Comparison of ENCODE assay signal across 8 mouse cellular contexts in the genomic region with DNA sequence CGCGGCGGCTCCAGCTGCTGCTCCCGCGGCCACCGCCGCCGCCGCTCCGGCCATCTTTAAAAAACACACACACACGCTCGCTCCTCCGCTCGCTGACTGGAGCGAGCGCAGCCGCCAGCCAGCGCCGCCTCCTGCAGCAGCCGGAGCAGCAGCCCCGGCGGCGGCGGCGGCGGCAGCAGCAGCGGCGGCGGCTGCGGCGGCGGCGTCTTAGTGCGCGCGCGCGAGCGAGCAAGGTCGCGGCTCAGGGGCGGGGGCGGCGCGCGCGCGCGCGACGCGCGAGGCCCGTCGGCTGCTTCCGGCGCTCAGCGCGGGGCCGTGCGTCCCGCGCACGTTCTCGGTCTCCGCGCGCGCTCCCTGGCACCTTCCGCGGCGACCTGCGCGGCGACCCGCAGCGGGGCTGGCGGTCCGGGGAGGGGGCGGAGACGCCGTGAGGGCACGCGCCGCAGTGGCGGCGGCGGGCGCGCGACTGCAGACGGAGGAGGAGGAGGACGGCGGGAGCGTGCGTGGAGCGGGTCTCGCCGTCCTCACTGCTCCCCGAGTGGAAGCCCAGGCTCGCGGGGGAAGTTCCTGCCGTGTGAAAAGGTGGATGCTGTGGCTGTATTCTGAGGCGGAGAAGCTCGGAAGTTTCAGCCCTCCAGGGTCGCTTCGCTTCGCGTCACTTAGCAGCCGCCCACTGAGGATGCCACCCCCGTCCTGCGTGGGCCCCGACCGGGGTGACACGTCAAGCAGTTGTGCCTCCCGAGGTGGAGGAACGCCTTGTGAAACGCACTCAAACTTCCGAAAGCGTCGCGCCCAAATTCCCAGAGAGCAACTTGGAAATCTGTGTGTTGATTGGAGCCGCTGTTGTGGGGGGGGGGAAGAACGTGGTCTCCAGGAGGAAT. TPM values are rescaled to one million over a fixed set of nuclear protein-coding genes. Genes with fewer than 3 reads are reported as not detected.
DNase-seq lines count a peak whose midpoint lies in the region; ATAC-seq lines count a peak whose summit lies in the region.

Gene Kdm7a, minus strand, starts transcription at position 209 of the 881 bp plus-strand sequence.

- peak; percentile 95 for DNase-seq in adrenal gland, adult 2 months
- peak; percentile 81 for DNase-seq in embryo, embryonic 11.5 days (ENCODE audit: low read depth, low spot score)
- DNase-seq in gastrocnemius, postnatal 36 days = peak; percentile 78 to 80
- peak; percentile 87 to 88 for DNase-seq in left cerebral cortex, postnatal 25 days (ENCODE audit: low spot score in 2 of 2)
- DNase-seq in mesoderm, embryonic 11.5 days (ENCODE audit: low read depth, low spot score) = peak; percentile 92
- DNase-seq in right cerebral cortex, postnatal 25 days = peak; percentile 91
- DNase-seq in urinary bladder, postnatal 36 days (ENCODE audit: low spot score in 2 of 2) = peak; percentile 71 to 85

- H3K36me3 ChIP-seq in intestine, embryonic 15.5 days = no peaks in the 10 kb centered on the region

- peak; percentile 89 for ATAC-seq in intestine, embryonic 15.5 days

- H3K4me1 ChIP-seq in intestine, embryonic 15.5 days (replicated peaks) = 0 out of 2 replicates have a peak, but pooled peaks cover 3% of the 10 kb centered on the region

- WGBS in intestine, embryonic 15.5 days = under 1% methylated on average over 86 of the region's 124 CpGs

- H3K9me3 ChIP-seq in intestine, embryonic 15.5 days = no peaks in the 10 kb centered on the region

- peak within 1 kb of the TSS; percentile 86 for H3K4me2 ChIP-seq in intestine, embryonic 15.5 days (replicated peaks)

- peak within 1 kb of the TSS; percentile 95 for H3K4me3 ChIP-seq in intestine, embryonic 15.5 days (replicated peaks)

- peak within 1 kb of the TSS; percentile 96 for H3K9ac ChIP-seq in intestine, embryonic 15.5 days

- no peaks in the 10 kb centered on the region for H3K27me3 ChIP-seq in intestine, embryonic 15.5 days (replicated peaks)

- peak within 1 kb of the TSS; percentile 96 for H3K27ac ChIP-seq in intestine, embryonic 15.5 days

- intact Hi-C loops in gastrocnemius, postnatal 36 days (cut with DNase I) = loop anchor here (2.0 to 5.0 kb wide), 2 partner anchors 112 to 135 kb away; no protein-coding TSS in a partner anchor
- intact Hi-C loops in left cerebral cortex, postnatal 25 days (cut with DNase I) = loop anchor here (1.0 to 2.0 kb wide), 2 partner anchors 50 to 111 kb away; no protein-coding TSS in a partner anchor

RNA-seq across cellular contexts. Expression of gene Kdm7a, which starts in this region (rescaled TPM):
- 10 to 100 TPM; 12.2 to 16.2 TPM for total RNA-seq in adrenal gland, adult 2 months (2021)
- 0.78 and 0.99 TPM in 2 replicates for polyA plus RNA-seq in adrenal gland, adult 2 months (2012; rRNA removed)
- 10 to 100 TPM; 19.8 to 20.3 TPM for total RNA-seq in gastrocnemius, postnatal 36 days (2021)
- polyA plus RNA-seq in intestine, embryonic 15.5 days (2015; fragmentation: Nextera tagmentation; extraction: Ambion mirVana) = 4.9 and 5.1 TPM in 2 replicates
- 10 to 100 TPM; 38.7 to 39.9 TPM for total RNA-seq in left cerebral cortex, postnatal 25 days (2021)

Comparison
In these comparisons a context has a peak if more than half of its experiments do, and no peak if none do; other contexts are left out.
1. Peak in every context shown above with its lines: DNase-seq, ATAC-seq, H3K4me3 ChIP-seq and H3K27ac ChIP-seq.